Mouse (Mus musculus): ENCODE measurements around the gene Vmn1r236.

The Vmn1r236 gene

DNA sequence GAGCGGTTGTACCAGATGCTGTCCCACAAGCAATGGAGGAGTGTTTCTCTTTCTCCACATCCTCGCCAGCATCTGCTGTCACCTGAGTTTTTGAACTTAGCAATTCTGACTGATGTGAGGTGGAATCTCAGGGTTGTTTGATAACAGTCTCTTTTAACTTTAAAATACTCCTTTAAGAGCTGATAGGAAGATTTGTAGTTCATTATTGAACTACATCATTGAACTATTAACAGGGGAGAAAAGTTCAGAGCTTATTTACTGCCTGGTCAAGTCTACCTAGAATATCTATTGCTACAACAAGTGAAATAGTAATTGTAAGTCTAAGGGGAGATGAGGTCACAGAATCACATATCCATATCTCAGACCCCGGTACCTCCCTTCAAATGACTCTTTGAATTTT lies at the start of gene Vmn1r236:
Vmn1r236 (plus strand) TSS at position 301 of the 400 bp plus-strand sequence.
- DNase-seq (ENCODE audit: low spot score) = no peak

- no peak for DNase-seq (ENCODE audit: low spot score)
Observed at GRCm38 (mm10) chr17:21256111-21256510, 26.6 kb upstream of the Vmn1r236 start, which contains the start of gene Vmn1r235. TSS of gene Vmn1r235 (plus strand) at chr17:21256411.

GRCm38 (mm10) chr17:21272103-21272502 lies 10.6 kb upstream of the Vmn1r236 start:
- DNase-seq (ENCODE audit: low spot score) = peak; percentile 69

DNA sequence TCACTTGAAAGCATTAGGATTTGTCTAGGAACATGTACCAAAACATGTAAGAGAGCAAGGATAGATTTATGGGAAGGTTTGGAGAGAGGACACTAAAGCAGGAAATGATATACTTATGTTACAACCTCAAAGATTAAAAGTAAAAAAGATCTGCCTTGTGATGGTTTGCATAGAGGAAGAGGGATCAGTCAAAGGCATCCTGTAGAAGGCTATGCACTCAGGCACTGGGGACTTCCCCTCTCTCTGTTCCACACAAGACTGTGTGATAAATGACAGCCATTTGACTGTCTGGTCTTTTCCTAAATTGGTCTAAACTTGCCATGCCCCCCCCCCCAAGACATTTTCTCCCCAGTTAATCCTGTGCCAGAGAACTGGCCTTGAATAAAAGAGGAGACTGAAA lies 1.7 kb downstream of the Vmn1r236 start:
- no peak for DNase-seq (ENCODE audit: low spot score)

- DNase-seq (ENCODE audit: low spot score) = no peak
Observed at GRCm38 (mm10) chr17:21289695-21290094, 7.0 kb downstream of the Vmn1r236 start.

- DNase-seq (ENCODE audit: low spot score) = no peak
Observed at GRCm38 (mm10) chr17:21311565-21311964, 28.8 kb downstream of the Vmn1r236 start, which contains the start of gene Vmn1r237. TSS of gene Vmn1r237 (plus strand) at chr17:21311865.

Measured in adipocyte (in vitro differentiated cells).